Mouse (Mus musculus) heart, embryonic 15.5 days (tissue): ENCODE results near the gene Lactb. TPM values are rescaled to one million over a fixed set of nuclear protein-coding genes. Genes with fewer than 3 reads are reported as not detected.

ENCODE experiments used
- ATAC-seq: fragments of 200-750 bp; cut with Nextera tagmentation; replicated peaks from 2 replicates; pipeline ENCODE4 v1.8.0; 2017; ENCODE audit warnings: low read depth, moderate TSS enrichment; ENCODE audit not compliant: insufficient number of reproducible peaks, insufficient read depth, low FRiP score
- H3K27ac ChIP-seq: fragments of 300-500 bp; sonication (generic); 2 replicates; pipeline ENCODE4 v1.5.1; 2015; ENCODE audit warnings: mild to moderate bottlenecking, inconsistent platforms
- H3K27me3 ChIP-seq: fragments of 300-500 bp; sonication (generic); 2 replicates; pipeline ENCODE4 v1.6.1; 2015; ENCODE audit warnings: inconsistent platforms
- H3K36me3 ChIP-seq: fragments of 300-500 bp; sonication (generic); 2 replicates; pipeline ENCODE4 v1.6.1; 2015; ENCODE audit warnings: mild to moderate bottlenecking, inconsistent platforms
- H3K4me1 ChIP-seq: fragments of 300-500 bp; sonication (generic); replicated peaks from 2 replicates; pipeline ENCODE4 v1.6.1; 2015; ENCODE audit warnings: inconsistent platforms
- H3K4me2 ChIP-seq: fragments of 300-500 bp; sonication (generic); 2 replicates; pipeline ENCODE4 v1.6.1; 2015; ENCODE audit warnings: inconsistent platforms, mild to moderate bottlenecking, moderate library complexity
- H3K4me3 ChIP-seq: fragments of 300-500 bp; sonication (generic); 2 replicates; pipeline ENCODE4 v1.5.1; 2015; ENCODE audit warnings: mild to moderate bottlenecking, inconsistent platforms
- H3K9ac ChIP-seq: fragments of 300-500 bp; sonication (generic); 2 replicates; pipeline ENCODE4 v1.6.1; 2015; ENCODE audit warnings: mild to moderate bottlenecking, inconsistent platforms
- H3K9me3 ChIP-seq: fragments of 300-500 bp; sonication (generic); replicated peaks from 2 replicates; pipeline ENCODE4 v1.6.1; 2016; ENCODE audit warnings: inconsistent platforms
- WGBS: fragments of 180-500 bp; shearing (Covaris S2); methylation state at CpG from one replicate; pipeline ENCODE4 v1.1.7; 2015; ENCODE audit warnings: mixed read lengths; 5-methylcytosine and 5-hydroxymethylcytosine counted together
- polyA plus RNA-seq: library from polyadenylated mRNA; unstranded; fragments of >200 nt; fragmentation: Nextera tagmentation; extraction: Ambion mirVana; gene quantifications from 2 replicates; pipeline ENCODE4 v1.2.1, GENCODE M21; 2015

The Lactb gene
- 5.6 and 6.0 TPM in 2 replicates for polyA plus RNA-seq

GRCm38 (mm10) chr9:66975239-66975645, at the start of gene Lactb:
Gene Lactb, minus strand, starts transcription at chr9:66975484.
- Histone ChIP-seq H3K36me3 (peaks cover 3% of the 10 kb centered on the region; the same call in 1 of the 2 replicates), H3K27ac (peak within 1 kb of the TSS; percentile 90), H3K4me3 (peak within 1 kb of the TSS; percentile 87), H3K9ac (peak within 1 kb of the TSS; percentile 80), H3K9me3 (no peaks in the 10 kb centered on the region), H3K27me3 (no peaks in the 10 kb centered on the region), H3K4me2 (peak within 1 kb of the TSS; percentile 90), H3K4me1 (peaks cover 10% of the 10 kb centered on the region; the same call in 1 of the 2 replicates)
- ATAC-seq = peak; percentile 98
- WGBS = under 1% methylated on average over 32 of the region's 32 CpGs

DNA sequence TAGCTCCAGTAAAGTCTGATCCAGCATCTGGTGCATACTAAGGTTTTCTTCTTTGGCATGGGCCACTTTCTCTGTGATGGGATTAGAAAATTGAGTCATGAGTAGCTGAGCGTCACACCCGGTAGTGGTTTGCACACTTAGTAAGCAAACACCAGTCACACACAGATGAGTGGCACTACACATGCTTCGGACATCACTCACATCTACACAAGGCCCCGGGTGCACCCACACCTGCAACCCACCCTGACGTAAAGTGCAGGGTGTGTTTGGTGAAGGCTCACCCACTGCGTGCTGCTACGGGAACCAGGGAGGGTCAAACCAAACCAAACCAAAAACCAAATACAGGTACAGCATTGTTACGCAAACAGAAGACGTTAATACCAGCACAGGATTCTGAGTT, 48.1 kb upstream of the Lactb start:
- H3K4me2 ChIP-seq = no peak overlapping the region
- H3K36me3 ChIP-seq = peaks cover 40% of the 10 kb centered on the region
- H3K4me1 ChIP-seq = peaks cover 38% of the 10 kb centered on the region
- ATAC-seq = no peak
- H3K9ac ChIP-seq = no peak overlapping the region
- no peaks in the 10 kb centered on the region for H3K27me3 ChIP-seq
- H3K9me3 ChIP-seq = no peaks in the 10 kb centered on the region
- H3K4me3 ChIP-seq = no peak overlapping the region
- H3K27ac ChIP-seq = 0 out of 2 replicates have a peak overlapping the region, but pooled peaks have one; percentile 7
- 86% methylated on average over 9 of the region's 9 CpGs for WGBS

- Histone ChIP-seq H3K4me3 (no peak overlapping the region), H3K9ac (no peak overlapping the region), H3K4me1 (peaks cover 27% of the 10 kb centered on the region), H3K27ac (peak overlapping the region; percentile 76), H3K4me2 (peak overlapping the region; percentile 13; the same call in 1 of the 2 replicates), H3K9me3 (no peaks in the 10 kb centered on the region), H3K36me3 (peaks cover 16% of the 10 kb centered on the region; the same call in 1 of the 2 replicates), H3K27me3 (no peaks in the 10 kb centered on the region)
- ATAC-seq = peak; percentile 63
- 18% methylated on average over 2 of the region's 2 CpGs for WGBS
Measured at GRCm38 (mm10) chr9:67020063-67020462, 44.8 kb upstream of the Lactb start.

DNA sequence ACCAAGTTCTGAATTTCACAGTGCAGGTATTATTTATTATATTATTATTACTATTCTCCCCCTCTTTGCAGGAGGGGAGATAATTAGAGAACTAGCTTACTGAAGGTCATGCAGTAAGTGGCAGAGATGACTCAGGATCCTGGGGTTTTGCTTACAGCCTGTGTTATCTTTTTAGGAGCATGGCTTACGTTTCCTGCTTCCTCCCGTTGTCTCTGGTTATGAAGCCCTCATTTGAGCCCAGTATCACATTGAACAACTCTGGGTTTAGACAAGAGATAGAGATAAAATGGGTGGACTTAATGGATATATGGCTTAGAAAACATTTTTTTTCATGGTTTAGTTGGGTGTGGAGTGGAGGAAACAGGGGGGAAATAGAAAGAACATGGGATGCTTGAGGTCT, 38.2 kb upstream of the Lactb start:
- Histone ChIP-seq H3K27ac (no peak overlapping the region), H3K9ac (no peak overlapping the region), H3K9me3 (no peaks in the 10 kb centered on the region), H3K4me3 (no peak overlapping the region), H3K4me2 (no peak overlapping the region), H3K36me3 (no peaks in the 10 kb centered on the region), H3K27me3 (no peaks in the 10 kb centered on the region), H3K4me1 (peaks cover 19% of the 10 kb centered on the region)
- 38% methylated on average over 2 of the region's 2 CpGs for WGBS
- no peak for ATAC-seq

DNA sequence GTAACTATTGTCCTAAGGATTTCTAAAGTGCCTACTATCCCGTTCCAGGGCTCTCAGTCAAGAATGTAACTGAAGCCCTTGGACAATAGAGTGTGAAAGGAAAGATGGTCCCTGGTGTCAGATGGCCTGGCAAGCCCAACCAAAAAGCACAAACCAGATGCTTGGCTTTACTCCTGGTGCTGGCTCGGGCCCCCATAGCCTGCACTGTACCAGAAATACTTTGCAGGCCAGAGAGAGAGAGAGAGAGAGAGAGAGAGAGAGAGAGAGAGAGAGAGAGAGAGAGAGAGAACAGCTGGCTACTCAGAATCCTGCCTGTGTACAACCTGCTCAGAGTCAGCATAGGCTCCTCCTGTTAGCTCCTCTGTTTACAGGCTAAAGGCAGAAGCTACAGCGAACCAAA, 37.2 kb upstream of the Lactb start:
- no peaks in the 10 kb centered on the region for H3K27me3 ChIP-seq
- H3K4me1 ChIP-seq = peaks cover 20% of the 10 kb centered on the region
- WGBS = 17% methylated on average over 3 of the region's 3 CpGs
- no peak overlapping the region for H3K4me2 ChIP-seq
- no peaks in the 10 kb centered on the region for H3K36me3 ChIP-seq
- peak overlapping the region; percentile 56; the same call in 1 of the 2 replicates for H3K27ac ChIP-seq
- no peak overlapping the region for H3K4me3 ChIP-seq
- peak; percentile 58; the same call in 1 of the 2 replicates for ATAC-seq
- no peaks in the 10 kb centered on the region for H3K9me3 ChIP-seq
- H3K9ac ChIP-seq = no peak overlapping the region

- peaks cover 20% of the 10 kb centered on the region for H3K4me1 ChIP-seq
- H3K9ac ChIP-seq = no peak overlapping the region
- H3K9me3 ChIP-seq = no peaks in the 10 kb centered on the region
- no peaks in the 10 kb centered on the region for H3K27me3 ChIP-seq
- no peak overlapping the region for H3K4me3 ChIP-seq
- no peaks in the 10 kb centered on the region for H3K36me3 ChIP-seq
- 57% methylated on average over 9 of the region's 9 CpGs for WGBS
- H3K4me2 ChIP-seq = no peak overlapping the region
- no peak for ATAC-seq
- no peak overlapping the region for H3K27ac ChIP-seq
Measured at GRCm38 (mm10) chr9:67011483-67011882, 36.2 kb upstream of the Lactb start.

GRCm38 (mm10) chr9:67008781-67009180, 33.5 kb upstream of the Lactb start:
- Histone ChIP-seq H3K27ac (no peak overlapping the region), H3K4me1 (peaks cover 20% of the 10 kb centered on the region), H3K27me3 (no peaks in the 10 kb centered on the region), H3K4me3 (no peak overlapping the region), H3K9ac (no peak overlapping the region), H3K36me3 (no peaks in the 10 kb centered on the region), H3K4me2 (no peak overlapping the region), H3K9me3 (no peaks in the 10 kb centered on the region)
- no peak for ATAC-seq
- WGBS = 37% methylated on average over 11 of the region's 11 CpGs

DNA sequence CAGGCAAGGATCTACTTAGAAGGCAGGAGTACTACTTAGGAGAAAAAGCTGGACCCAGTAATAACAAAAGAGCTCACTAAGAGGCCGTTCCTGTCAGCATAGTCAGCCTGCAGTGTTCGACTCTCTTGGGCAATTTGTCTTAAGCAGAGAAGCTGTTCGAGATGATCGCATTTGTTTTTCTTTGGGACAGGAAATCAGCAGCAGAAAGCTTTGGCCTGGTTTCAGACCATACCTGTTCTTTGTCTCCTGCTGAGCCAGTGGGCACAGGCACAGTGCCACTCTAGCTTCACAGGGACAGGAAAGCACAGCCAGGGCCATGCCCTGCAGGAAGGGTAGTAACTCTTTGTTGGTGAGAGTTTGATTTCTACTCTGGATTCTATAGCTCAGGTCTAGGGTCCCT, 31.1 kb upstream of the Lactb start:
- Histone ChIP-seq H3K9ac (no peak overlapping the region), H3K4me3 (no peak overlapping the region), H3K9me3 (no peaks in the 10 kb centered on the region), H3K36me3 (no peaks in the 10 kb centered on the region), H3K27ac (no peak overlapping the region), H3K27me3 (no peaks in the 10 kb centered on the region), H3K4me2 (no peak overlapping the region), H3K4me1 (peaks cover 8% of the 10 kb centered on the region)
- 72% methylated on average over 4 of the region's 4 CpGs for WGBS
- ATAC-seq = no peak

GRCm38 (mm10) chr9:67005161-67005742, 30.0 kb upstream of the Lactb start:
- H3K4me2 ChIP-seq = no peak overlapping the region
- no peaks in the 10 kb centered on the region for H3K9me3 ChIP-seq
- H3K4me3 ChIP-seq = no peak overlapping the region
- peaks cover 10% of the 10 kb centered on the region for H3K4me1 ChIP-seq
- H3K27me3 ChIP-seq = no peaks in the 10 kb centered on the region
- H3K9ac ChIP-seq = no peak overlapping the region
- H3K27ac ChIP-seq = no peak overlapping the region
- WGBS = 77% methylated on average over 11 of the region's 11 CpGs
- no peaks in the 10 kb centered on the region for H3K36me3 ChIP-seq
- ATAC-seq = no peak

DNA sequence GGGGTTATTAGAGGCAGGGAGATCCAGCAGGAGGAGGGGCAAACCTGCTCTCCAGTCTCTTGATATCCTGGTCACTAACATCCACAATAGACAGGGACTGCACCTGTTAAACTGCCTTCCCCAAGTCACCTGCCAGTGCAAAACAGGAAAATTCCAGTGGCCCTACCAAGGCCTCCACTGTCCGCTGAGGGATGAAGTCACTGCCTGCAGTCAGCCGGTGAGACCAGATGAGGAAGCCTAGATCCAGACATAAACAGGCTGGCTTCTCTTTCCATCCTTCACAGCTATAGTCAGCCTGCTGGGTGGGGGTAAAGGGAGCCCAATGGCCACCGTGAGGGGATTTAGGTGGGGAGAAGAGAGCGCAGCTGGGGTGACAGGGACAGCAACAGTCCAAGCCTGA, 28.4 kb upstream of the Lactb start:
- Histone ChIP-seq H3K27me3 (no peaks in the 10 kb centered on the region), H3K4me1 (peaks cover 8% of the 10 kb centered on the region), H3K9ac (no peak overlapping the region), H3K4me2 (no peak overlapping the region), H3K27ac (no peak overlapping the region), H3K4me3 (no peak overlapping the region), H3K9me3 (no peaks in the 10 kb centered on the region), H3K36me3 (no peaks in the 10 kb centered on the region)
- no peak for ATAC-seq
- WGBS = 52% methylated on average over 4 of the region's 4 CpGs

GRCm38 (mm10) chr9:67003156-67003555, 27.9 kb upstream of the Lactb start:
- Histone ChIP-seq H3K4me1 (peaks cover 5% of the 10 kb centered on the region), H3K9me3 (no peaks in the 10 kb centered on the region), H3K27ac (no peak overlapping the region), H3K36me3 (no peaks in the 10 kb centered on the region), H3K4me2 (no peak overlapping the region), H3K9ac (no peak overlapping the region), H3K4me3 (no peak overlapping the region), H3K27me3 (no peaks in the 10 kb centered on the region)
- WGBS = 37% methylated on average over 4 of the region's 4 CpGs
- no peak for ATAC-seq

- H3K4me3 ChIP-seq = no peak overlapping the region
Measured at GRCm38 (mm10) chr9:67001506-67001905, 26.2 kb upstream of the Lactb start.

More at GRCm38 (mm10) chr9:67001506-67001905, 26.2 kb upstream of the Lactb start:
- Histone ChIP-seq H3K9ac (no peak overlapping the region), H3K27ac (peak overlapping the region; percentile 51), H3K4me2 (no peak overlapping the region), H3K4me1 (peaks cover 5% of the 10 kb centered on the region), H3K27me3 (no peaks in the 10 kb centered on the region), H3K36me3 (no peaks in the 10 kb centered on the region), H3K9me3 (no peaks in the 10 kb centered on the region)
- 61% methylated on average over 4 of the region's 4 CpGs for WGBS
- no peak for ATAC-seq
